Comparison of ENCODE assay signal across 9 mouse cellular contexts in genomic region chr17:71782242-71782698, GRCm38 (mm10). TPM values are rescaled to one million over a fixed set of nuclear protein-coding genes. Genes with fewer than 3 reads are reported as not detected.
DNase-seq lines count a peak whose midpoint lies in the region; ATAC-seq and TF ChIP-seq lines count a peak whose summit lies in the region.
"Had no signal": no experiment of that assay in that cellular context is flagged by ENCODE, and none has a peak within 500 bp of the region (broad histone marks: within the 10 kb centered on the region; RNA-seq: fewer than 3 reads in every experiment).

No protein-coding gene starts in this region.

- H3K27ac ChIP-seq in ES-E14 (ENCODE audit: insufficient read depth, low read depth, low read length, poor library complexity, severe bottlenecking), result no peak overlapping the region
- H3K27ac ChIP-seq in forebrain, embryonic 11.5 days (ENCODE audit: low read depth, low read length), result no peak overlapping the region
- no peak overlapping the region for H3K27ac ChIP-seq in kidney, embryonic 15.5 days
- H3K27ac ChIP-seq in midbrain, embryonic 13.5 days, result peak overlapping the region; percentile 70

- H3K36me3 ChIP-seq in ES-E14 (ENCODE audit: control insufficient read depth, insufficient read depth, low read length, poor library complexity, severe bottlenecking), result no peaks in the 10 kb centered on the region
- H3K36me3 ChIP-seq in forebrain, embryonic 11.5 days (ENCODE audit: control insufficient read depth, insufficient read depth, low read length), result no peaks in the 10 kb centered on the region
- H3K36me3 ChIP-seq in kidney, embryonic 15.5 days, result no peaks in the 10 kb centered on the region
- no peaks in the 10 kb centered on the region for H3K36me3 ChIP-seq in midbrain, embryonic 13.5 days

- no peaks in the 10 kb centered on the region for H3K9me3 ChIP-seq in ES-E14 (ENCODE audit: control insufficient read depth, insufficient read depth, low read depth, low read length)
- H3K9me3 ChIP-seq in forebrain, embryonic 11.5 days (ENCODE audit: control insufficient read depth, low read length), result no peaks in the 10 kb centered on the region; the same call in 1 of the 2 replicates
- H3K9me3 ChIP-seq in kidney, embryonic 15.5 days (replicated peaks), result no peaks in the 10 kb centered on the region
- H3K9me3 ChIP-seq in midbrain, embryonic 13.5 days, result no peaks in the 10 kb centered on the region; the same call in 1 of the 2 replicates

- H3K4me2 ChIP-seq in forebrain, embryonic 11.5 days (ENCODE audit: low read depth, low read length, severe bottlenecking), result peak overlapping the region; percentile 88; the same call in 1 of the 2 replicates
- peak overlapping the region; percentile 93 for H3K4me2 ChIP-seq in kidney, embryonic 15.5 days
- peak overlapping the region; percentile 86 for H3K4me2 ChIP-seq in midbrain, embryonic 13.5 days (replicated peaks)

- intact Hi-C loops in heart, postnatal 14 days (cut with DNase I), result loop anchor here (5.0 kb wide), 2 partner anchors 40 to 110 kb away; partner anchors contain the start of gene Togaram2

- H3K4me3 ChIP-seq in ES-E14 (ENCODE audit: insufficient read depth in 1 of 2, low read depth in 1 of 2, low read length in 2 of 2, poor library complexity in 1 of 2, severe bottlenecking in 1 of 2), result peak overlapping the region; percentile 71 to 84
- peak overlapping the region; percentile 81 for H3K4me3 ChIP-seq in forebrain, embryonic 11.5 days (ENCODE audit: low read depth, low read length)
- peak overlapping the region; percentile 70 for H3K4me3 ChIP-seq in kidney, embryonic 15.5 days (replicated peaks)
- peak overlapping the region; percentile 82 for H3K4me3 ChIP-seq in midbrain, embryonic 13.5 days (replicated peaks)

- in situ Hi-C loops in ES-E14 (cut with MboI; ENCODE audit: low sequenced_read_pairs in 2 of 2, unreplicated experiment in 2 of 2), result no loop called here

- H3K9ac ChIP-seq in ES-E14 (ENCODE audit: insufficient read depth, low read depth, low read length, poor library complexity, severe bottlenecking), result peak overlapping the region; percentile 77
- peak overlapping the region; percentile 86 for H3K9ac ChIP-seq in forebrain, embryonic 11.5 days (ENCODE audit: low read length)
- peak overlapping the region; percentile 69 for H3K9ac ChIP-seq in kidney, embryonic 15.5 days
- peak overlapping the region; percentile 89 for H3K9ac ChIP-seq in midbrain, embryonic 13.5 days (replicated peaks)

- 0% methylated on average over 18 of the region's 29 CpGs for WGBS in forebrain, embryonic 11.5 days
- WGBS in kidney, embryonic 15.5 days, result under 1% methylated on average over 29 of the region's 29 CpGs
- 0% methylated on average over 20 of the region's 29 CpGs for WGBS in midbrain, embryonic 13.5 days

- H3K27me3 ChIP-seq in forebrain, embryonic 11.5 days (ENCODE audit: control insufficient read depth, insufficient read depth, low read length), result no peaks in the 10 kb centered on the region
- H3K27me3 ChIP-seq in kidney, embryonic 15.5 days, result peaks cover 22% of the 10 kb centered on the region
- no peaks in the 10 kb centered on the region for H3K27me3 ChIP-seq in midbrain, embryonic 13.5 days

- peaks cover 0 to 3% of the 10 kb centered on the region in 2 experiments; a peak in 1 of 4 replicates for H3K4me1 ChIP-seq in ES-E14 (ENCODE audit: control insufficient read depth in 2 of 2, insufficient read depth in 2 of 2, low read length in 2 of 2, poor library complexity in 1 of 2)
- peaks cover 3% of the 10 kb centered on the region; the same call in 1 of the 2 replicates for H3K4me1 ChIP-seq in forebrain, embryonic 11.5 days (replicated peaks; ENCODE audit: control insufficient read depth, insufficient read depth, low read length)
- H3K4me1 ChIP-seq in kidney, embryonic 15.5 days, result peaks cover 11% of the 10 kb centered on the region
- peaks cover 18% of the 10 kb centered on the region for H3K4me1 ChIP-seq in midbrain, embryonic 13.5 days (replicated peaks)

- peak; percentile 88 for ATAC-seq in forebrain, embryonic 11.5 days (replicated peaks; ENCODE audit: low FRiP score)
- ATAC-seq in kidney, embryonic 15.5 days (replicated peaks; ENCODE audit: low FRiP score), result peak; percentile 90
- ATAC-seq in midbrain, embryonic 13.5 days, result peak; percentile 92
- ATAC-seq in erythroid progenitor cell, adult 5-6 weeks (replicated peaks; ENCODE audit: low FRiP score, poor library complexity, severe bottlenecking), result no peak

- DNase-seq in heart, adult 11 months, result peak; percentile 91
- DNase-seq in heart, postnatal 14 days, result no peak
- peak; percentile 13 for DNase-seq in ES-E14 (ENCODE audit: low read depth, low spot score)
- no peak for DNase-seq in forebrain, embryonic 11.5 days (ENCODE audit: low spot score)
- DNase-seq in B cell, adult 2 months, result no peak

TF ChIP-seq in ES-E14, 5 proteins besides CTCF, POLR2A, EP300 and RAD21:
- TF ChIP-seq ZNF384 (IDR thresholded peaks at IDR 0.05; ENCODE audit: low read depth, low read length), result no peak
- no peak for TF ChIP-seq MAFK (IDR thresholded peaks at IDR 0.05; ENCODE audit: insufficient read depth, low read depth, low read length)
- TF ChIP-seq ZC3H11A (IDR thresholded peaks at IDR 0.05; ENCODE audit: borderline replicate concordance, low read depth, low read length), result no peak
- no peak for TF ChIP-seq HCFC1 (IDR thresholded peaks at IDR 0.05; ENCODE audit: borderline replicate concordance, insufficient read depth, low read length)
- TF ChIP-seq CHD2 (IDR thresholded peaks at IDR 0.05; ENCODE audit: low read depth, low read length), result no peak
TF ChIP-seq in ES-E14: peak in this region for 0.

RNA-seq across cellular contexts. Expression of gene Clip4, which starts 14.0 kb away (rescaled TPM):
- 100 to 1,000 TPM; 154 to 172 TPM for total RNA-seq in heart, postnatal 14 days (2021)
- 6.1 and 8.5 TPM in 2 replicates for total RNA-seq in ES-E14 (2012; rRNA removed)
- polyA plus RNA-seq in forebrain, embryonic 11.5 days (2014; fragmentation: Nextera tagmentation; extraction: Ambion mirVana), result 10.1 and 10.2 TPM in 2 replicates
- polyA plus RNA-seq in kidney, embryonic 15.5 days (2015; fragmentation: Nextera tagmentation; extraction: Ambion mirVana), result 5.5 and 5.7 TPM in 2 replicates
- polyA plus RNA-seq in midbrain, embryonic 13.5 days (2015; fragmentation: Nextera tagmentation; extraction: Ambion mirVana), result 9.1 and 9.3 TPM in 2 replicates
- total RNA-seq in erythroid progenitor cell, adult 5-6 weeks (2015; ENCODE audit: low replicate concordance), result not detected in 2 replicates
- total RNA-seq in erythroid progenitor cell, adult 5-6 weeks (2017; ENCODE audit: low replicate concordance), result not detected in 2 replicates
- total RNA-seq: neutrophil, adult 5-6 weeks had no signal

RNA-seq across cellular contexts. Expression of gene Pcare, which starts 29.6 kb away (rescaled TPM):
- under 1 TPM; 0.26 to 0.41 TPM for total RNA-seq in heart, postnatal 14 days (2021)
- 0.09 TPM in 1 of 2 replicates, not detected in the other for total RNA-seq in ES-E14 (2012; rRNA removed)
- not detected in 2 replicates for polyA plus RNA-seq in forebrain, embryonic 11.5 days (2014; fragmentation: Nextera tagmentation; extraction: Ambion mirVana)
- polyA plus RNA-seq in kidney, embryonic 15.5 days (2015; fragmentation: Nextera tagmentation; extraction: Ambion mirVana), result not detected in 2 replicates
- not detected in 2 replicates for polyA plus RNA-seq in midbrain, embryonic 13.5 days (2015; fragmentation: Nextera tagmentation; extraction: Ambion mirVana)
- total RNA-seq in erythroid progenitor cell, adult 5-6 weeks (2015; ENCODE audit: low replicate concordance), result not detected in 2 replicates
- total RNA-seq in erythroid progenitor cell, adult 5-6 weeks (2017; ENCODE audit: low replicate concordance), result not detected in 2 replicates
- total RNA-seq: neutrophil, adult 5-6 weeks had no signal

Comparison
In these comparisons a context has a peak if more than half of its experiments do, and no peak if none do; other contexts are left out.
1. DNase-seq: peak in heart, adult 11 months (single experiment) and ES-E14 (single experiment); none in heart, postnatal 14 days (0 of 2), forebrain, embryonic 11.5 days (single experiment) and B cell, adult 2 months (0 of 2).
2. RNA of gene Clip4, which starts 14.0 kb away (total RNA-seq): 154 to 172 TPM in heart, postnatal 14 days; 6.1 to 8.5 TPM in ES-E14 and not detected in erythroid progenitor cell, adult 5-6 weeks; every median in the first group is over 10 times any median in the second.
3. Peak in every context shown above with its lines, with median percentiles within 50 percentile points of each other: H3K4me3 ChIP-seq, H3K9ac ChIP-seq and H3K4me2 ChIP-seq.